Mouse (Mus musculus) forelimb bud, embryonic 11.5 days (tissue): ENCODE data around the gene Banp.
A peak's percentile ranks its signal among the peaks of the same experiment; 100 is the strongest.

Source experiments
- DNase-seq: peaks from one replicate; pipeline ENCODE4 v3.0.0-alpha.2; 2012; ENCODE audit warnings: low read depth, low spot score

Banp gene

DNA sequence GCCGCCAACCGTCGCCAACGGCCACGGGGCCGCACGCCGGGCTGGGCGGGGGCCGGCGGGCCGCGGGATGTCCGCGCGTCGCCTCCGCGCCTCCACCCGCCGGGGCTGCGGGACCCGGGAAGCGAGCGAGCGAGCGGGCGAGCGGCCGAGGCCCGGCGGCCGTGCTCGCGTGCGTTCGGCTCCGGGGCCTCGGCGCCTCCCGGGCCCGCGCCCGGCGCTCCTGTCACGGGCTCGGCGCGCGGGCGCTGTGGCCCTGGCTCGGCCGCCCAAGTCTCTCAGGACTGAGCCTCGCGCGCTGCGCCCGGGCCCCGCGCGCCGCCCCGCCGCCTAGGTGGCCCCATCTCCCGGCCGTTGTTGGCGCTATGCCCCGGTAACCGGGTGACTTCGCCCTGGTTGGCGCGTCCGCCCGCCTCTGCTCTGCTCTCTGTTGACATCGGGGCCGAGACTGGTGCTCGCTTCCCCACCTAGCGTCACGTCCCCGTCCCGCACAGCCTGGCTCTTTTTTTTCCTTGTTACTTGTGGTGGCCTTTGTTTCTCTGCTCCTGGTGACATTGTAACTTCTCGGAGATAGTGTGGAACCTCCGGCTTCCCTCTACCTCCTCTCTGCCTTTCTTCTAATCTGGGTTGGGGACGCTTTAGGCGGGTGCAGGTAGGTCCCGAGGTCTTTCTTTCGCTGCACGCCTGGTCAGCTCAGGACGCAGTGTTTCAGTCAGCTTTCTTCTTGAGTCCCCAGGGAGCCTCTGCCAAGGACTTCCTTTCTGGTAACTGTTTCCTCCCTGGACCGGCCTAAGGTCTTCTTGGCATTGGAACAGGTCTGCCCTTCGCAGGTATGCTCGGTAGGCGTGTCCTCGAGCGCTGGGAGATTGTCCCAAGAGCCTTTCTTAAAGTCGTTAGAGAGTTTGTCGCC is 1.5 kb downstream of the Banp start:
- DNase-seq = no peak

DNA sequence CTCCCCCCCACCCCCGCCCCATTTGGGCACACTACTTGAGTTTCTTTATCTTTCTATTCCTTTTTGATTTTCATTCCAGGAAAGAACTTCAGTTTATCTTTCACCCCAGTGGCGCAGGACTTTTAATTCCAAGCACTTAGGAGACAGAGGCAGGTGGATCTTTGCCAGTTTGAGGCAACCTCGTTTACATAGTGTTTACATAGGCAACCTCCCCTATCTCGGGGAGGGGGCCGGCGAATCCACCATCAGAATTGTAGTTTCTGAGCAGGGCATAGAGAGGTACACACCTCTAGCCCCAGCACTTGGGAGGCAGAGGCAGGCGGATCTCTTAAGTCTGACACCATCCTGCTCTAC is 2.1 kb downstream of the Banp start:
- no peak for DNase-seq

DNA sequence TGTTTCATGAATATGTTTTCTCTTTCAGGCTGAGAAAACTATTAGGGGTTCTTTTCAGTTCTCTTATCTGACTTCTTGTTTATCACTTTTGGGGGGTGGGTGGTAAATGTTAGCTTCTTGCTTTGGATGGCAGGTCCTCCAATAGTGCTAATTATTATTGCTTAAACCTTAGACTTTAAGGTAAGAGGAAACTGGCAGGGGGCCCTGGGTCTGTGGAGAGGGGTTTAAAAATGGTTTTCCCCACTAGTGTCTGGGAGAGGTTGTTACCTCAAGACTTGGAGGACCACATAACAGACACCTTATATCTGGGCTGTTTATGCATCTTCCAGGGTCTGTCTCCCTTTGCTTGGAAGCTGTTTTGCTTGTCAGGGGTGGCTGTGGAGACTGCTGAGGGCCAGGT is 2.6 kb downstream of the Banp start:
- DNase-seq = no peak

DNA sequence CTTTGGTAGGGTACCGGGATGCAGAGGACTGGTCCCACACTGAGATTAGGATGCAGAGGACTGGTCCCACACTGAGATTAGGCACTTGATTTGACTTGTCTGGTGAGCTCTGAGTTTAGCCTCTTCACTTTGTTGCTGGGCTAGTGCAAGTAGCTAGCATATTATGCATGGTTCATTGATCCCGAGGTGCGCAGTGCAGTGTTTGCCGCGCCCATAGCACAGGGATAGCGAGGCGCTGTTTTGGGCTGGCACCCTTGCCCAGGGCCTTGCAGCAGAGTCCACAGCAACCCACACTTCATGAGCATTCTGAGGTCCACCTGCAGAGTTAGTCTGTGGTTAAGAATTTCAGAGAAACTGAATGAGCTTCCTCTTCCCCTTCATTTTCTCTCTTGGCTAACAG is 3.2 kb downstream of the Banp start:
- no peak for DNase-seq

DNA sequence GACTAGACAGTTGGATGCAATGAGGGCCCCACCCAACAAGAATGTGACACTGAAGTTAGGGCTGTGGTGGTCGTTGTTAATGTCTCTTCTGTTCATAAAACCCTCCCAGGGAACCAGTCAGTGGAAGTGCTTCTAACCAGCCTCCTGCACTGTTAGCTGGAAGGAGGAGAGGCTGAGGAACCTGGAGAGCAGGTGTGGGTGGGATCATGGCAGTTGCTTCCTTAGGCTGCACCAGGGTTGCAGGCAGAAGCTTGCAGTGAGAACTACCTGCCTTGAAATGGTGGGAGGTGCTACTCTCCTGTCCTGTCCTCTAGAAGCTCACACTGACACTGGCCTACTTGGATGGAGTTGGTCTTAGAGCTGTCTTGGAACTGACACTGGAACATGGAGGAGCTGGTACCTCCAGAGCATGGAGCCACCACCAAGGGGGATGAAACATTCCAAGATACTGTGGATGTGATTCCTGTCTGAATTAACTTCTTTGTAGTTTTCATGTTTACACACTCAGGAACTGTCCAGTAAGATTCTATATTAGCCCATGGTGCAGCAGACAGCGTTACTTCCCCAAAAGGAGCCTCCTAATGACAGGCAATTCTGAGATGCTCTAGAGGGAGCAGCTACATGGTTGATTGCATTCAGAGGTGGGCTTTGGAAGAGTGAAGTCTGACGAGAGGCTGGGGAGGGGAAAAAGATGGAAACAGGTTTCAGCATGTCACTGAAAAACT is 4.4 kb downstream of the Banp start:
- no peak for DNase-seq

DNA sequence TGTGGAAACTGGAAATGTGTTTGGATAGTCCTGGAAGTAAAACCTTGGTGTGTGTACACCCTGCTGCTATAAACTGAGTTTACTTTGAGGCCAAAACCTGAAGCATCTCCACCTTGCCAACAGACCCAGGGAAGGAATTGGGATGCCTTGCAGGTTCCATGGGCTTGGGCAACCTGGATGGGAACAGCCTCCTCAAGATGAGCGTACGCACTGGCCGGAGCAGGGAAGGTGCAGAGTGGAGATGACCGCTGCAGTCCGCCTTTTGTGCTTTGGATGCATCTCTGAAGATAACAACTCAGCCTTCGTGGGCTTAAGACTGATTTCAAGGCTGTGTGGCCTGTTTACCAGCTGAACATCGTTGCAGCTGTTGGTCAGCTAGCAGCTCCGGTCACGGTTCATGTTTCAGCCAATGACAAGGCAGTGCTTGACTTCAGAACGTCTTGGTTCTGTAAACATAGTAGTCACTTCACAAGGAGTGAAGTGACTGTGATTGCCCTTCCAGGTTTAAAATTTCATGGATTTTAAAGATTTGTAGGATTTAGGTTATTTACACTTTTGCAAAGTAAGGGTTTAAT is 5.5 kb downstream of the Banp start:
- no peak for DNase-seq

DNA sequence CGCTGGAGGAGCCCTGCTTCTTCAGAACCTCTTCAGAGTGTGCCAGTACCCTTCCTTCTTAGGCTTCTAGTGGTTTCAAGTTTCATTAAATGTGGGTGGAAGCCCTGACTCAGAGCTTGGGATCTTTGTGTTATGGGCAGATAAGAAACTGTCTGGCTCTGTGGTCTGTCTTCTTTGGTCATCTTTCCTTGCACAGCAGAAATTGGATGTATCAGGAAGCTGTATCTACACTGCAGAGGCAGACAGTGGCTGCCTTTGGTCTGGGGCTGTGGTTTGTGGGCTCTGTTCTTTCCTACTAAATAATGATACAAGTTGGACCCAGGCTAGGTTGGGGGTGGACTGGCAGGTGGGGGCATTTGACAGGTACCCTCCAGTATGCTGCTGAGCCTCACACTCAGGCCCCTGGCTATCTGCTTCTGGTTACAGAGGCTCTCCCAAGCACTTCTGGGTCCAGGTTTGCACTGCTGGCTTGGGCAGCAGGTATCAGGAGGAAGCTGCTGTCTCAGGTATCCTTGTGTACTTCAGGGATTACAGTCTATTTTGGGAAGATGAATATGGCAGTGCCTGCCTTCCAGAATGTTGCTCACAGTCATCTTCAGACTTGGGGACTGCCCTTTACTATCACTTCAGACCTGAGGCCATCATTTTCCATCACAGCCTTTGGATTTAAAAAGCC is 6.4 kb downstream of the Banp start:
- DNase-seq = no peak

- no peak for DNase-seq
Observed at GRCm38 (mm10) chr8:121958395-121958794, 8.8 kb downstream of the Banp start.

- no peak for DNase-seq
Observed at GRCm38 (mm10) chr8:121962892-121963291, 13.3 kb downstream of the Banp start.

DNA sequence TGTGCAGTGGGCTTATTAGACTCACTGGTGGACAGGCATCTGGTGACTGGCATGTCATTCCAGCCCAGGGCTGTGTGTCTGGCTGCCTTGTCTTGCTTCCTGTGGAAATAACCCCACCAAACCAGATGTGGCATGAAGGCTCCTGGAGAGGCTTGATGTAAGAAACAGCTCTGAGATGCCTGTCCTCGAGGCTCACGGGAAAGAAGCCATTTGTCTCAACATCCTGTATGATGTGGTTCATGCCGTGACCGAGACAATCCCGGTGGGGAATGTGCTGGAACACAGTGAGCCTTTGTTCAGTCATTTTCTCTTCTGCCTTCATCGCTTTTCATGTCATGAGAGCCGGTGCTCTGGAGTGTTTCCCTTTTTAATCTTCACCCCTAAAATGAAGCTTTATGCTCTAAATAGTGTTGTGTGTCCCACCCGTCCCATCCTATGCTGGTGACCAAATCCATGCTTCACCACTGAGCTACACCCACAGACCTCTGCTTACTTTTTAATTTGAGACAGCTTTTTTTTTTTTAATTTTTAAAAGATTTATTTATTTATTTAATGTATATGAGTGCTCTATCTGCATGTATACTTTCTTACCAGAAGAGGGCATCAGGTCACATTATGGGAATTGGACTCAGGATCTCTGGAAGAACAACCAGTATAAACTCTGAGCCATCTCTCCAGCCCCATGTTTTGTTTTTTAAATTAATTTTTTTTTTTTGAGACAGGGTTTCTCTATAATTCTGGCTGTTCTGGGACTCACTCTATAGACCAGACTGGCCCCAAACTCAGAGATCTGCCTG is 15.4 kb downstream of the Banp start:
- DNase-seq = no peak

- DNase-seq = no peak
Observed at GRCm38 (mm10) chr8:121966110-121966509, 16.6 kb downstream of the Banp start.

GRCm38 (mm10) chr8:121966714-121967448 is 17.3 kb downstream of the Banp start:
- no peak for DNase-seq

- no peak for DNase-seq
Observed at GRCm38 (mm10) chr8:121967977-121968376, 18.4 kb downstream of the Banp start.

- no peak for DNase-seq
Observed at GRCm38 (mm10) chr8:121968542-121968941, 19.0 kb downstream of the Banp start.

- no peak for DNase-seq
Observed at GRCm38 (mm10) chr8:121970225-121970624, 20.7 kb downstream of the Banp start.

DNA sequence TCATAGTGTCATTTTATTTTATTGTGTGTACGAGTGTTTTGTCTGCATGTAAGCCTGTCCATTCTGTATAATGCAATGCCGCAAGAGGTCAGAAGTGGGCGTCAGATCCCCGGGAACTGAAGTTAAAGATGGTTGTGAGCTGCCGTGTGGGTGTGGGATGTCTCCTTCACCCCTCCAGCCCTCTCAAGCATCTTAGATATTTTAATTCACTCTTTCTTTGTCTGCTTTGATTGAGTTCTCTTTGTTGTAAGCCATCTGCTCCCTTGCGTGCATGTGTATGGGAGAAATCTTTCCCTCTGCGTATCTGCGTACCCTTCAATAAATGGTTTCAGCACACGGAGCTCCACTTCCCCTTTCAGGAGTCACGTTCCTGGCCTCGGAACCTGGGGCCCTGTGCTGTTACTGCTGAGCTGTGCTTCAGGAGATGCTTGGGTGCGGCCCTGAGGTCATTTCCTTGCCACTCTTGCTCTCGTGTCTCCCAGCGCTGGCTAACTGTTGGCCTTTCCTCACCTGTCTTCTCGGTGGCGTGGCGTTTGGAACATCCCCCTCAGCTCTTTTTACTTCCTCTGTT is 22.0 kb downstream of the Banp start:
- no peak for DNase-seq

DNA sequence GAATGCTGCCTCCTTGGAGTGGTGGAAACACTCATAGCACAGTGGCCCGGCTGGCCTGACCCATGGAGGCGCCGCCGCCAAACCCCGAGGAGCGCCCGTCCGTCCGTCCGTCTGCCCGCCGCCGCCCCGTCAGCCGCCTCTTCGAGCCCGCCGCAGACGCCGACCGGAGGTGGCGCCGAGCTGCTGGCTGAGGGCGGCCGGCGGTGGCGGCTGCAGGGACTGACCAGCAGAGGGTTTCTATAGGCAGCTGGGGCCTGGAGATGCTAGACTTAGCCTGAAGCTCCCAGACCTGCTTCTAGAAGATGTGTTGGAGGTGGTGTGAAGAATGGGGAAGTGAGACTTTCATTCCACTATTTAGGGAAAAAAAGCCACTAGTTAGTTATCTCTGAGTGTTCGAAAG is 24.4 kb downstream of the Banp start:
- DNase-seq = no peak

DNA sequence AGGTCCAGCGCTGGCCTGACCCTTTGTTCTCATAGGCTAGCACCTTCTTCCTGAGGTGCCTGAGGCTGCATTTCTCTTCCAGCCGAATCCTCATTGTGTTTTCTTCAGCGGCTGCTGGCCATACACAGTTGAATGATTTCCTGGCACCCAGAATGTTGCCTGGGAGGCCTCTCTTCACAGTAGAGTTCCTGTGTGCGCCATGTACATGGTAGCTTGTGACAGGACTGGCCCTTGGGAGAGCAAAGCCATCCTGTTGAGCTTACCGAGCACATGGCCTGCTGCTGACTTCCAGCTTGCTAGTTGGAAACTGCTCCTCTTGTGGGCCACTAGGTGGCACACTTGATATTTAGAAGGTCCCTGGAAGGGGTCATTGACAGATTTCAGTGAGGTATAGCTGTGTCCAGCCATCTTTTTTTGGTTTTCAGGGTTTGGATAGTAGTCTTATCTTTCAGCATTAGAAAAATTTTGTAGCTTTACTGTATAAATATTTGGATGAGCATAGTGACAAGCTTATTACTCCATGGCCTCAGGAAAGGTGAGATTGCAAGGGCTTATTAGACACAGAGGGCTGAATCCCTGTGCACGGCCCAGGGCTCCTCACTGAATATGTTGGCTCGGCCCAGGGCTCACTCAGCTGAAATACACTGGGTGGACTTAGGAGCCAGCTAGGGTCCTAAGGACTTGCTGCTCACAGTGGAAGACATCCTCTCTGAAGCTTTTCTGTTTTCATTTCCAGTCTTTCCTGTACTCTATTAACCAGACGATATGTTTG is 28.5 kb downstream of the Banp start:
- peak; percentile 75 for DNase-seq

GRCm38 (mm10) chr8:121978670-121979069 is 29.1 kb downstream of the Banp start:
- DNase-seq = no peak
